Mouse (Mus musculus) left cerebral cortex, adult 2 months (tissue): ENCODE measurements around the gene Thbs1. TPM values are rescaled to one million over a fixed set of nuclear protein-coding genes. Genes with fewer than 3 reads are reported as not detected.
A peak's percentile ranks its signal among the peaks of the same experiment; 100 is the strongest.

Source experiments
- DNase-seq, 2 experiments: peaks; one replicate each; pipeline ENCODE4 v3.0.0; 2021 to 2022; ENCODE audit warnings: low spot score in 2 of 2, mixed read lengths in 1 of 2; ENCODE audit errors: extremely low spot score in 1 of 2
- H3K27ac ChIP-seq: fragments of 200-600 bp; 2 replicates; pipeline ENCODE4 v1.8.1; 2022
- H3K4me3 ChIP-seq: fragments of 200-600 bp; 2 replicates; pipeline ENCODE4 v1.8.1; 2022
- CTCF ChIP-seq: fragments of 200-600 bp; IDR thresholded peaks from 2 replicates; pipeline ENCODE4 v1.8.1; 2022; ENCODE audit warnings: antibody characterized with exemption, mild to moderate bottlenecking, moderate library complexity
- intact Hi-C: fragments of 180-260 bp; cut with DNase I; formaldehyde crosslinking; loops from one replicate; pipeline ENCODE4 v1.15.1; 2025
- total RNA-seq, 2 experiments: library from RNA; stranded (reverse); gene quantifications; 2 replicates each; pipeline ENCODE4 v1.2.3; 2021

The Thbs1 gene
- total RNA-seq, 2 experiments from 2014 or later: 2.3 to 2.8 TPM

- H3K27ac ChIP-seq: no peak overlapping the region
- no peak for TF ChIP-seq CTCF
- intact Hi-C loops: no loop called here
- no peak overlapping the region for H3K4me3 ChIP-seq
- no peak for DNase-seq
These were observed 24.5 kb upstream of the Thbs1 start for GRCm38 (mm10) chr2:118087044-118087726.

GRCm38 (mm10) chr2:118091226-118091625 lies 20.4 kb upstream of the Thbs1 start:
- TF ChIP-seq CTCF: no peak
- DNase-seq: no peak
- H3K4me3 ChIP-seq: no peak overlapping the region
- intact Hi-C loops: no loop called here
- H3K27ac ChIP-seq: no peak overlapping the region

GRCm38 (mm10) chr2:118099104-118099503 lies 12.6 kb upstream of the Thbs1 start:
- no peak for DNase-seq
- no peak for TF ChIP-seq CTCF
- H3K27ac ChIP-seq: no peak overlapping the region
- intact Hi-C loops: no loop called here
- no peak overlapping the region for H3K4me3 ChIP-seq

- H3K27ac ChIP-seq: no peak overlapping the region
- DNase-seq: no peak
- no peak for TF ChIP-seq CTCF
- no peak overlapping the region for H3K4me3 ChIP-seq
- intact Hi-C loops: no loop called here
These were observed 9.5 kb upstream of the Thbs1 start for GRCm38 (mm10) chr2:118102169-118102568.

- H3K4me3 ChIP-seq: peak overlapping the region; percentile 42
- DNase-seq: peak in 1 of 2 experiments; percentile 21
- intact Hi-C loops: loop anchor here (2.0 to 10.0 kb wide), 5 partner anchors 130 to 846 kb away; no protein-coding TSS in a partner anchor
- TF ChIP-seq CTCF: no peak
- H3K27ac ChIP-seq: no peak overlapping the region
These were observed 1.3 kb upstream of the Thbs1 start for GRCm38 (mm10) chr2:118110225-118110915.

- peak overlapping the region; percentile 21; the same call in 1 of the 2 replicates for H3K27ac ChIP-seq
- peak; percentile 88 for TF ChIP-seq CTCF
- DNase-seq: peak; percentile 85 to 87
These were observed 574 bp upstream of the Thbs1 start for GRCm38 (mm10) chr2:118111116-118111487.

GRCm38 (mm10) chr2:118112438-118112837 lies 762 bp downstream of the Thbs1 start:
- H3K4me3 ChIP-seq: no peak overlapping the region
- H3K27ac ChIP-seq: no peak overlapping the region
- TF ChIP-seq CTCF: no peak
- intact Hi-C loops: loop anchor here (5.0 to 10.0 kb wide), 4 partner anchors 195 to 848 kb away; no protein-coding TSS in a partner anchor
- no peak for DNase-seq

More at GRCm38 (mm10) chr2:118111116-118111487, 574 bp upstream of the Thbs1 start:
- intact Hi-C loops: loop anchor here (1.0 to 10.0 kb wide), 6 partner anchors 130 to 846 kb away; no protein-coding TSS in a partner anchor
- H3K4me3 ChIP-seq: peak overlapping the region; percentile 42

GRCm38 (mm10) chr2:118112846-118113479 lies 1.3 kb downstream of the Thbs1 start:
- Histone ChIP-seq H3K4me3 (no peak overlapping the region), H3K27ac (no peak overlapping the region)
- no peak for TF ChIP-seq CTCF
- intact Hi-C loops: loop anchor here (5.0 to 10.0 kb wide), 4 partner anchors 196 to 848 kb away; no protein-coding TSS in a partner anchor
- DNase-seq: no peak

GRCm38 (mm10) chr2:118113808-118114524 lies 2.3 kb downstream of the Thbs1 start:
- intact Hi-C loops: loop anchor here (5.0 to 10.0 kb wide), 4 partner anchors 197 to 849 kb away; no protein-coding TSS in a partner anchor
- no peak overlapping the region for H3K4me3 ChIP-seq

GRCm38 (mm10) chr2:118114671-118115070 lies 3.0 kb downstream of the Thbs1 start:
- DNase-seq: no peak
- intact Hi-C loops: loop anchor here (5.0 to 10.0 kb wide), 4 partner anchors 197 to 850 kb away; no protein-coding TSS in a partner anchor
- H3K4me3 ChIP-seq: no peak overlapping the region
- TF ChIP-seq CTCF: no peak
- no peak overlapping the region for H3K27ac ChIP-seq

More at GRCm38 (mm10) chr2:118113808-118114524, 2.3 kb downstream of the Thbs1 start:
- TF ChIP-seq CTCF: peak; percentile 21
- no peak overlapping the region for H3K27ac ChIP-seq
- DNase-seq: no peak

- H3K4me3 ChIP-seq: no peak overlapping the region
- no peak overlapping the region for H3K27ac ChIP-seq
- no peak for TF ChIP-seq CTCF
- intact Hi-C loops: loop anchor here (10.0 kb wide), 2 partner anchors 661 to 851 kb away; no protein-coding TSS in a partner anchor
- no peak for DNase-seq
These were observed 4.0 kb downstream of the Thbs1 start for GRCm38 (mm10) chr2:118115647-118116046.
